Mouse (Mus musculus) liver, adult 2 months (tissue): ENCODE measurements around the gene Tes. TPM values are rescaled to one million over a fixed set of nuclear protein-coding genes. Genes with fewer than 3 reads are reported as not detected.

Experiments used
- DNase-seq: peaks from one replicate; pipeline ENCODE4 v3.0.0-alpha.2; 2011; ENCODE audit warnings: low read depth, low spot score; ENCODE audit errors: extremely low read depth
- H3K27ac ChIP-seq: fragments of 200-500 bp; replicated peaks from 2 replicates; pipeline ENCODE4 v1.5.1; 2012; ENCODE audit warnings: low read depth, mild to moderate bottlenecking, control low read depth, inconsistent platforms, low read length; ENCODE audit not compliant: insufficient read depth
- H3K27me3 ChIP-seq: fragments of 200-500 bp; 2 replicates; pipeline ENCODE4 v1.6.1; 2012; ENCODE audit warnings: mild to moderate bottlenecking, moderate library complexity, low read length, inconsistent platforms; ENCODE audit not compliant: control insufficient read depth, insufficient read depth
- H3K36me3 ChIP-seq: fragments of 200-500 bp; 2 replicates; pipeline ENCODE4 v1.6.1; 2012; ENCODE audit warnings: low read length, inconsistent platforms; ENCODE audit not compliant: control insufficient read depth, insufficient read depth
- H3K4me1 ChIP-seq: fragments of 200-500 bp; 2 replicates; pipeline ENCODE4 v1.6.1; 2011; ENCODE audit warnings: low read length; ENCODE audit not compliant: control insufficient read depth, insufficient read depth
- H3K4me3 ChIP-seq: fragments of 200-500 bp; 2 replicates; pipeline ENCODE4 v1.5.1; 2011; ENCODE audit warnings: low read depth, mild to moderate bottlenecking, control low read depth, low read length, moderate library complexity; ENCODE audit not compliant: insufficient read depth
- H3K79me2 ChIP-seq: fragments of 200-500 bp; 2 replicates; pipeline ENCODE4 v1.6.1; 2012; ENCODE audit warnings: inconsistent platforms, mild to moderate bottlenecking, low read length, moderate library complexity; ENCODE audit not compliant: control insufficient read depth, insufficient read depth
- H3K9ac ChIP-seq: fragments of 200-500 bp; 2 replicates; pipeline ENCODE4 v1.6.1; 2012; ENCODE audit warnings: low read depth, mild to moderate bottlenecking, control low read depth, inconsistent platforms, low read length
- CTCF ChIP-seq: fragments of 200-500 bp; IDR thresholded peaks from 2 replicates; pipeline ENCODE4 v1.5.1; 2011; ENCODE audit warnings: low read depth, low read length, control low read depth
- POLR2A ChIP-seq: fragments of 200-500 bp; IDR thresholded peaks from 2 replicates; pipeline ENCODE4 v1.6.1; 2011; ENCODE audit warnings: low read length, control low read depth; ENCODE audit not compliant: insufficient read depth; ENCODE audit errors: extremely low read depth
- WGBS: fragments of 180-500 bp; shearing (Covaris S2); methylation state at CpG from one replicate; pipeline ENCODE4 v1.1.7; 2018; 5-methylcytosine and 5-hydroxymethylcytosine counted together
- polyA plus RNA-seq: library from polyadenylated mRNA; depleted of rRNA; stranded (reverse); fragments of >200 nt; gene quantifications from 2 replicates; pipeline ENCODE4 v1.2.3, GENCODE M21; 2012
- total RNA-seq: library from RNA; depleted of rRNA; stranded (reverse); fragments of >200 nt; gene quantifications from 2 replicates; pipeline ENCODE4 v1.2.3, GENCODE M21; 2014

Tes gene
- total and polyA plus RNA-seq, 2 experiments = 0.67 to 1.9 TPM

GRCm38 (mm10) chr6:17114588-17114987 is 49.6 kb downstream of the Tes start:
- no peaks in the 10 kb centered on the region for H3K4me1 ChIP-seq
- no peak overlapping the region for H3K27ac ChIP-seq
- no peak for DNase-seq
- no peak overlapping the region for H3K4me3 ChIP-seq
- 92% methylated on average over 5 of the region's 5 CpGs for WGBS
- H3K36me3 ChIP-seq = no peaks in the 10 kb centered on the region
- H3K79me2 ChIP-seq = no peaks in the 10 kb centered on the region
- no peaks in the 10 kb centered on the region for H3K27me3 ChIP-seq
- no peak for TF ChIP-seq CTCF
- TF ChIP-seq POLR2A = no peak
- no peak overlapping the region for H3K9ac ChIP-seq

- no peak overlapping the region for H3K27ac ChIP-seq
- no peaks in the 10 kb centered on the region for H3K27me3 ChIP-seq
Measured at GRCm38 (mm10) chr6:17115046-17115790, 50.3 kb downstream of the Tes start.

GRCm38 (mm10) chr6:17119521-17120232 is 54.7 kb downstream of the Tes start:
- H3K9ac ChIP-seq = no peak overlapping the region
- DNase-seq = no peak
- H3K36me3 ChIP-seq = no peaks in the 10 kb centered on the region
- H3K4me3 ChIP-seq = no peak overlapping the region
- no peaks in the 10 kb centered on the region for H3K4me1 ChIP-seq
- TF ChIP-seq CTCF (no peak), POLR2A (no peak)
- H3K27me3 ChIP-seq = no peaks in the 10 kb centered on the region
- no peak overlapping the region for H3K27ac ChIP-seq
- no peaks in the 10 kb centered on the region for H3K79me2 ChIP-seq
- WGBS = 76% methylated on average over 7 of the region's 7 CpGs

More at GRCm38 (mm10) chr6:17115046-17115790, 50.3 kb downstream of the Tes start:
- no peaks in the 10 kb centered on the region for H3K36me3 ChIP-seq
- H3K79me2 ChIP-seq = no peaks in the 10 kb centered on the region
- H3K4me3 ChIP-seq = no peak overlapping the region
- TF ChIP-seq POLR2A (no peak), CTCF (no peak)
- no peak overlapping the region for H3K9ac ChIP-seq
- DNase-seq = no peak
- WGBS = 79% methylated on average over 2 of the region's 2 CpGs
- no peaks in the 10 kb centered on the region for H3K4me1 ChIP-seq

GRCm38 (mm10) chr6:17140021-17140420 is 75.1 kb downstream of the Tes start:
- no peak overlapping the region for H3K4me3 ChIP-seq
- no peak for DNase-seq
- 52% methylated on average over 2 of the region's 2 CpGs for WGBS
- no peaks in the 10 kb centered on the region for H3K4me1 ChIP-seq
- H3K36me3 ChIP-seq = no peaks in the 10 kb centered on the region
- no peak overlapping the region for H3K9ac ChIP-seq
- no peaks in the 10 kb centered on the region for H3K27me3 ChIP-seq
- no peak for TF ChIP-seq POLR2A
- TF ChIP-seq CTCF = no peak
- H3K79me2 ChIP-seq = no peaks in the 10 kb centered on the region
- H3K27ac ChIP-seq = no peak overlapping the region

- no peaks in the 10 kb centered on the region for H3K27me3 ChIP-seq
- H3K36me3 ChIP-seq = no peaks in the 10 kb centered on the region
- H3K9ac ChIP-seq = no peak overlapping the region
- TF ChIP-seq CTCF (no peak), POLR2A (no peak)
- no peak overlapping the region for H3K27ac ChIP-seq
- no peak overlapping the region for H3K4me3 ChIP-seq
- 66% methylated on average over 4 of the region's 4 CpGs for WGBS
- H3K4me1 ChIP-seq = no peaks in the 10 kb centered on the region
- H3K79me2 ChIP-seq = no peaks in the 10 kb centered on the region
- no peak for DNase-seq
Measured at GRCm38 (mm10) chr6:17142577-17143359, 77.8 kb downstream of the Tes start.
